Mouse (Mus musculus) thymus, adult 2 months (tissue): ENCODE data around the gene Nap1l4.

Experiments
- CTCF ChIP-seq: fragments of 200-500 bp; IDR thresholded peaks from 2 replicates; pipeline ENCODE4 v1.5.1; 2012; ENCODE audit warnings: mild to moderate bottlenecking, control low read depth, low read length, moderate library complexity, borderline replicate concordance; ENCODE audit not compliant: control insufficient read depth, poor library complexity, insufficient read depth; ENCODE audit errors: extremely low read depth
- POLR2A ChIP-seq: fragments of 200-500 bp; IDR thresholded peaks from 2 replicates; pipeline ENCODE4 v1.6.1; 2012; ENCODE audit warnings: mild to moderate bottlenecking, low read length, control low read depth, moderate library complexity; ENCODE audit not compliant: control insufficient read depth, poor library complexity, insufficient read depth; ENCODE audit errors: extremely low read depth

GRCm38 (mm10) chr7:143509566-143509965 is 39.3 kb downstream of the Nap1l4 start:
- no peak for TF ChIP-seq POLR2A
- no peak for TF ChIP-seq CTCF
